Mouse (Mus musculus) limb, embryonic 13.5 days (tissue): Measurements from ENCODE around the gene Tfcp2l1. TPM values are rescaled to one million over a fixed set of nuclear protein-coding genes. Genes with fewer than 3 reads are reported as not detected.

ENCODE experiments used
- ATAC-seq: fragments of 200-750 bp; cut with Nextera tagmentation; 2 replicates; pipeline ENCODE4 v1.8.0; 2017; ENCODE audit warnings: low read depth, moderate number of reproducible peaks, moderate TSS enrichment; ENCODE audit not compliant: low FRiP score
- H3K27ac ChIP-seq: fragments of 300-500 bp; sonication (generic); 2 replicates; pipeline ENCODE4 v1.5.1; 2015; ENCODE audit warnings: inconsistent platforms, mild to moderate bottlenecking, moderate library complexity
- H3K27me3 ChIP-seq: fragments of 300-500 bp; sonication (generic); 2 replicates; pipeline ENCODE4 v1.6.1; 2015; ENCODE audit warnings: mild to moderate bottlenecking, inconsistent platforms
- H3K36me3 ChIP-seq: fragments of 300-500 bp; sonication (generic); 2 replicates; pipeline ENCODE4 v1.6.1; 2015; ENCODE audit warnings: inconsistent platforms, mild to moderate bottlenecking, moderate library complexity
- H3K4me1 ChIP-seq: fragments of 300-500 bp; sonication (generic); 2 replicates; pipeline ENCODE4 v1.6.1; 2015; ENCODE audit warnings: inconsistent platforms
- H3K4me2 ChIP-seq: fragments of 300-500 bp; sonication (generic); replicated peaks from 2 replicates; pipeline ENCODE4 v1.6.1; 2015; ENCODE audit warnings: inconsistent platforms, mild to moderate bottlenecking, moderate library complexity
- H3K4me3 ChIP-seq: fragments of 300-500 bp; sonication (generic); 2 replicates; pipeline ENCODE4 v1.5.1; 2015; ENCODE audit warnings: moderate library complexity, mild to moderate bottlenecking, inconsistent platforms
- H3K9ac ChIP-seq: fragments of 300-500 bp; sonication (generic); 2 replicates; pipeline ENCODE4 v1.6.1; 2015; ENCODE audit warnings: mild to moderate bottlenecking, inconsistent platforms
- H3K9me3 ChIP-seq: fragments of 300-500 bp; sonication (generic); 2 replicates; pipeline ENCODE4 v1.6.1; 2016; ENCODE audit warnings: inconsistent platforms
- WGBS: fragments of 180-500 bp; shearing (Covaris S2); methylation state at CpG from one replicate; pipeline ENCODE4 v1.1.7; 2015; 5-methylcytosine and 5-hydroxymethylcytosine counted together
- polyA plus RNA-seq: library from polyadenylated mRNA; unstranded; fragments of >200 nt; fragmentation: Nextera tagmentation; extraction: Ambion mirVana; gene quantifications from 2 replicates; pipeline ENCODE4 v1.2.1, GENCODE M21; 2015

The Tfcp2l1 gene
- polyA plus RNA-seq, 1 experiment from 2014 or later, result 0.50 TPM

DNA sequence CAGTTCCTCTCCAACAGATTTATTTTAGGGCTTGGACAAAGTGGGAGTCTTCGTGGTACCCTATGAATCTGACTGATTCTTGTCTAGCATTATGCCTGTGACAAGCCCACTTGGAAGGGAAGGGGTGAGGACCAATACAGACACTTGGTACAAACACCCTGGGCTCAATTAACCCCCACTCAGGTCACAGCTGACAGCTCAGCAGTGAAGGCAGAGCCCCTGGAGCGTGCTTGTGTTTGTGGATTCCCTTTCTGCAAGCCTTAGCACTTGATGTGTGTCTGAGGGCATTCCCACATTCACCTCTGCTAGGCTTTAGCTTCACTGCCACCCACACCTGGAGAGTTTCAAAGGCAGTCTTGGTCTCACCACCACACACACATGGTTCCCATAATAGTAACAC lies 1.8 kb upstream of the Tfcp2l1 start:
- Histone ChIP-seq H3K9me3 (no peaks in the 10 kb centered on the region), H3K4me3 (no peak overlapping the region), H3K4me2 (no peak overlapping the region), H3K27me3 (peaks cover 37% of the 10 kb centered on the region), H3K9ac (no peak overlapping the region), H3K27ac (no peak overlapping the region), H3K36me3 (no peaks in the 10 kb centered on the region), H3K4me1 (peaks cover 14% of the 10 kb centered on the region)
- WGBS, result 58% methylated on average over 2 of the region's 2 CpGs
- ATAC-seq, result no peak

DNA sequence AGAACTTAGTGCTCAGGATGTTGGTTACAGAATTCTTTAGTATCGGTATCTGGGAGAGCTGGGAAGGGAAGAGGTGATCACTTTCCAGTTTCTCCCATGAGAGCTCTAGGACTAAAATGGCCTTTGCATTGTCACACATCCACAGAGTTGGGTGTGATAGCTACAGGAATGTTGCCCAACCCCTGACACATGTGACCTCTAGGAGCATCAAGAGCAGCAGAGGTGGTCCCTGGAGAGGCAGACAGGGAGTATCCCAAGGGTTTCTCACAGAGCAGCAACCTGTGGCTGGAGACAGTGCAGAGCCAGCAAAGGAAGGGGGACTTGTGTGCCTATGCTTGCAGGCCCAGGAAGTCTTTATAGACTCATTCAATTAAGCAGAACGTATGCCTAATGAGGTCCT lies 1.3 kb upstream of the Tfcp2l1 start:
- Histone ChIP-seq H3K4me3 (no peak overlapping the region), H3K27me3 (peaks cover 37% of the 10 kb centered on the region), H3K36me3 (no peaks in the 10 kb centered on the region), H3K27ac (no peak overlapping the region), H3K4me1 (peaks cover 14% of the 10 kb centered on the region), H3K4me2 (no peak overlapping the region), H3K9me3 (no peaks in the 10 kb centered on the region), H3K9ac (no peak overlapping the region)
- WGBS, result 68% methylated on average over 2 of the region's 2 CpGs
- no peak for ATAC-seq

DNA sequence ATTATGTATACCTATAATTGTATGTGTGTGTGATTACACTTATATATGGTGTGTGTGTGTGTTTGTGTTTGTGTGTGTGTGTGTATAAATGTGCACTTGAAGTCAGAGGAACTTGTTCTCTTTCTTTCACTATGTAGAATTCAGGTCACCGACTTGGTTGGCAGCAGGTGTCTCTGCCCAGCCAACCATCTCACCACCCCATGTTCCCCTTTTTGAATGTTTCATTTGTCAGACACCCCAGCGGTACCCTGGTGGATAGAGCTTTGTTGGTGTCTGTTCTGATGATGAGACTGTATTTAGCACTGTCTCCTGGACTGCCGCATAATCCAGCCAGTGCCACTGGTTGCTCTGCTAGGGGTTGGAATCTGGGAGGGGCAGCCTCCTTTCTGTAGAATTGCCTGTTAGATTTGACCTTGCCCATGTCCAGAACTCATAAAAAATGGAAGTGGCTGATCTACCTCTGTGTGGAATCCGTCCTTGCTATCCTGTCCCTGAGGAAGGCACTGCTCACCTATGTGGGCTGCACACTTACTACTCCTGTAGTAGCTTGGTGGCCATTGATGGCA lies 5.8 kb downstream of the Tfcp2l1 start:
- Histone ChIP-seq H3K27ac (no peak overlapping the region), H3K4me1 (peaks cover 2% of the 10 kb centered on the region), H3K4me3 (no peak overlapping the region), H3K4me2 (no peak overlapping the region), H3K9me3 (no peaks in the 10 kb centered on the region), H3K27me3 (peaks cover 4% of the 10 kb centered on the region; the same call in 1 of the 2 replicates), H3K36me3 (no peaks in the 10 kb centered on the region), H3K9ac (no peak overlapping the region)
- no peak for ATAC-seq
- 85% methylated on average over 4 of the region's 4 CpGs for WGBS

DNA sequence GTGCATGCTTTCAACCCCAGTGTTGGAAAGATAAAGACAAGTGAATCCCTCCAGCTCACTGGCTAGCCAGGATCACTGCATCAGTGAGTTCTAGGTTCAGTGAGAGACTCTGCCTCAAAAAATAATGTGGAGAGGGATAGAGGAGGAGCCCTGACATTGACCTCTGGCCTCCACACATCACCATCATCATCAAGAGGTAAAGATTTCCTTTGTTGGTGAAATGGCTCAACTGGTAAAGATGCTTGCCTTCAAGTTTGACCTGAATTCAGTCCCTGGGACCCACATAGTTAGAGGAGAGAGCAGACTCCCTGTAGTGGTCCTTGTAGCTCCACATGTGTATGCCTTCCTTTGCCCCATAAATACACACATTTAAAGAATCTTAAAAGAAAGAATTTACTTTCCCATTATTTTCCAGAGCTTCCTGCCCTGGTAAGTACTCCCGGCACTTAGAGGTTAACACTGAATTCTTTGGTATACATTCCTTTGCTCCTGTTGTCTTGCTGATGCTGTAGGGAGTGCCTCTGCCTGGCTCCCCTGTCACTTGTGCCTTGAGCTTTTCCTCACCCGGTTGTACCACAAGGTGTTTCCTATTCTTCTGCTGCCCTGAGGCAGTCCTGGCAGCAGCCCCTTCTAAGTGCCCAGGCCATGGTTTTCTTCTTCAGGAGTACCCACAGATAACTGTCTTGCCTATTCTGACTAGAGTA lies 14.7 kb downstream of the Tfcp2l1 start:
- no peaks in the 10 kb centered on the region for H3K27me3 ChIP-seq
- 73% methylated on average over 2 of the region's 2 CpGs for WGBS
- no peak for ATAC-seq
- no peak overlapping the region for H3K27ac ChIP-seq
- no peak overlapping the region for H3K4me3 ChIP-seq
- no peak overlapping the region for H3K9ac ChIP-seq
- H3K4me2 ChIP-seq, result no peak overlapping the region
- H3K4me1 ChIP-seq, result no peaks in the 10 kb centered on the region
- H3K9me3 ChIP-seq, result no peaks in the 10 kb centered on the region
- no peaks in the 10 kb centered on the region for H3K36me3 ChIP-seq

DNA sequence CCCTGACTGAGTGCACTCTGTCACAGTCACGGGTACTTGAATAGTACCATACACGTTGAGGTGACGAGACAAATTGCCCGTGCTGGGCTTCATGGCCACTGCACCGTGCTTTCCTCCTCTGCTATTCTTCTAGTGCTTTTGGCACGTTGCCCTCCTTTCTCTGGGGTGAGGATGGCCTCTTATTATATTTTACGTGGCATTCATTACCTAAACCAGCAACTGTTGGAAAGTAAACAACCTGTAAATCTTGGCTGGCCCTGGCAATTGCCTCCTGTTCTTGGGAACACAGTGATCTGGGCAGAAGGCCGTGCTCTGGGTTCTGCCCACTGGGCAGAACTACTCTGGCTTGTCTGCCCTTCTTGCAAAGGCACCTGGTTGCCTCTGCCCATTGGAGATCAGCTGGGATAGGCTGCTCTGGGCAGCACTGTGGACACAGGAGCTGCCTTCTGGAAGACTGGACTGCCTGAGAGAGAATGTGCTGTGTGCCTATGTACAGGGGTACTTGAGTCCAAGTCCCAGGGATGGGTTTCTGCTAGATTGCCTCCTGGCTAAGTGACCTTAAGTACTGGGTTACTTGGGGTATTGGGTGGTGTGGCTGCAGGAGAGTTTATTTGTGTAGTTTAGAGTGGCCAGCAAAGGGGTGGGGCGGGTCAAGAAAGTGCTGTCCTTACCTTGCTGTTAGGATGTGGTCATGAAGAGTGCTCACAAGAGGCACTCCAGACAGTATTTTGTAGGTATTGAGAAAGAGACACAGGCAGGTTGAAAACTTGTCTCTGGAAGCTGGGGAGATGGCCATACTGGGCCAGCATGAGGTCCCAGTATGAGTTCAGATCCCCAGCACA lies 15.6 kb downstream of the Tfcp2l1 start:
- Histone ChIP-seq H3K27ac (no peak overlapping the region), H3K4me3 (no peak overlapping the region), H3K4me2 (no peak overlapping the region), H3K4me1 (no peaks in the 10 kb centered on the region), H3K27me3 (no peaks in the 10 kb centered on the region), H3K9ac (no peak overlapping the region), H3K36me3 (no peaks in the 10 kb centered on the region), H3K9me3 (no peaks in the 10 kb centered on the region)
- no peak for ATAC-seq
- WGBS, result 62% methylated on average over 9 of the region's 9 CpGs

DNA sequence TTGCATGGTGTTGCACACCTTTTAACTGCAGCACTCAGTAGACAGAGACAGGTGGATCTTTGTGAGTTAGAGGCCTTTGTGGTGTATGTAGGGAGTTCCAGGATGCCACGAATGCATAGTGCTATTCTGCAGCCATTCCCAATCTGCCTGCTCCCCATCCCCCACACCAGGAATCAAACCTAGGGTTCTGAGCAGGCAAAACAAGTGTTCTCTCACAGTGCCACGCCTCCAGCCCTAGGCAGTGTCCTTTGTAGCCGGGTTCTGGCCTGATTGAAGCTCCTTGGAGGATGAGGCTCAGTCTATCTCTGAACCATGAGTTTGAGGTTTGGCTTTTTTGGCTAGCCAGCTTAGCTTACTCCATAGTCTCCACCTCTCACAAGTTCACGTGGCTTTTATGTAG lies 18.0 kb downstream of the Tfcp2l1 start:
- ATAC-seq, result no peak
- Histone ChIP-seq H3K4me2 (no peak overlapping the region), H3K27me3 (no peaks in the 10 kb centered on the region), H3K9me3 (no peaks in the 10 kb centered on the region), H3K36me3 (no peaks in the 10 kb centered on the region), H3K9ac (no peak overlapping the region), H3K4me3 (no peak overlapping the region), H3K27ac (no peak overlapping the region), H3K4me1 (no peaks in the 10 kb centered on the region)
- WGBS, result 63% methylated on average over 4 of the region's 4 CpGs

DNA sequence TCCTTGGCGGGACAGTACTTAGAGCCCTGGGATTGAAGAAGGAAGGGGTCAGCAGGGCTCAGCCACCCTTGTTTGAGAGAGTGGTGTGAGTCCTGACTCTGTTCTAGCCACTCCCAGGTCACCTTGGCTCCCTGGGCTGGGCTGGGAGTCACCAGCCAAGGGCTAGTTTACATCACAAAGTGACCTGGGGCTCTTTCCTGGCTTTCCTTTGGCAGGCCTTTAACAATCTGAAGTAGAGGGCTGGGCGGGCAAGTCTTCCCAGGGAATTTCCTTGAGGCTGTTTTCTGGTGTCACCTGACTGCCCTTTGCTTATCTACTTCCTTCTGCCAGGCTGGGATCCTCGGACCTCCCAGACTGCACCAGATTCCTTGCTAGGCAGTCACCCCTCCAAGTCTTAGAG lies 20.3 kb downstream of the Tfcp2l1 start:
- WGBS, result 5% methylated on average over 3 of the region's 3 CpGs
- no peaks in the 10 kb centered on the region for H3K36me3 ChIP-seq
- H3K4me1 ChIP-seq, result no peaks in the 10 kb centered on the region
- H3K9me3 ChIP-seq, result no peaks in the 10 kb centered on the region
- H3K4me3 ChIP-seq, result no peak overlapping the region
- no peak for ATAC-seq
- no peak overlapping the region for H3K4me2 ChIP-seq
- H3K27ac ChIP-seq, result no peak overlapping the region
- no peak overlapping the region for H3K9ac ChIP-seq
- H3K27me3 ChIP-seq, result no peaks in the 10 kb centered on the region

DNA sequence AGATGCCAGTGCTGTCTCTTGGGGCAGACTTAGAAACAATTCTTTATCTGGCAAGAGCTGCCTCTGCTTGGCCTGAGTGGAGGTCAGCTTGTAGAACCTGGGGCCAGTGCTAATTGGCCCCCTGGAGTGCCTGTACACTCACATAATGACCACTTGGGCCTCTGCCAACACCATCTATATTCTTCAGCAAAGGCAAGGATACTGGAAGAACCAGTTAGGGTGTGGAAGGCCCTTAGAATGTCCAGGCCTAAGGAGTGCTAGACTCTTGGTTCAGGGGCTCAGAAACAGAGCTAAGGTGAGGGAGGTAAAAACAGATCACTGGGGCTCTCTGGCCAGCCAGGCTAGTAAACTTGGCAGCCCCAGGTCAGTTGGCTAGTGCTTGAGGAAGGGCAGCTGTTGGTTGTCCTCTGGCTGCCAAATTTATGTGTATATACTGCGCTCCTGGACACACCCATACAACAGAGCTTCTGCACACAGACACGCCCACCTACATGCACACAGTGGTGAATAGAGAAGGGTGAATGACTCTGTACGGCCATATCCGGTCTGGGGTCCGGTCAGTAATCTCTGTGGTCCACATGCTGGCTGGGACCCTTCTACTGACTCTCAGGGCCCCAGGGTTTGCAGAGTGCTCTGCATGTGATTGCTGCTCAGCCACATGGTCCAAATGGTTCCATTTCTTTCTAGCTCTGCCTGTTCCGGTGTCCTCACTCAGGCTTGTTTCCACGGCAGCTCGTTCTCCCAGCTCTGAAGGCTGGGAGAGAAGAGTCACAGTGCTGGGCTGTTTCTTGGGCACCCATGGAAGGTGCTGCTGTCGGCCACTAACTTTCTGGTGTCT lies 22.4 kb downstream of the Tfcp2l1 start:
- no peak overlapping the region for H3K4me3 ChIP-seq
- WGBS, result 74% methylated on average over 9 of the region's 9 CpGs
- no peak overlapping the region for H3K4me2 ChIP-seq
- no peaks in the 10 kb centered on the region for H3K36me3 ChIP-seq
- H3K27me3 ChIP-seq, result no peaks in the 10 kb centered on the region
- H3K27ac ChIP-seq, result no peak overlapping the region
- H3K9ac ChIP-seq, result no peak overlapping the region
- H3K9me3 ChIP-seq, result no peaks in the 10 kb centered on the region
- no peak; the same call in 1 of the 2 replicates for ATAC-seq
- no peaks in the 10 kb centered on the region for H3K4me1 ChIP-seq

DNA sequence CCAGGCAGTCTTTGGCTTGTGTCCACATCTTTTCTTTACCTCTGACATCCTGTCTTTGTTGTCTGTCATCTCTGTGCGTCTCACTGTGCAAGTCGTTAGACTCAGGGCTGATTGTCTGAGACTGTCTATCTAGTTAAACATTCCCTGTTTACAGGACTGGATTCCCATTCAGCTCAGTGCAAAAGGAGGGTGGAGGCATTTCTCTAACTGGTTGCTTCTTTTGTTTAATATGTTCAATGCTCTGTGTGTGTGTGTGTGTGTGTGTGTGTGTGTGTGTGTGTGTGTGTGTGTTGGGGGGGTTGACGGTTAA lies 23.0 kb downstream of the Tfcp2l1 start:
- Histone ChIP-seq H3K27ac (no peak overlapping the region), H3K27me3 (no peaks in the 10 kb centered on the region), H3K4me2 (no peak overlapping the region), H3K36me3 (no peaks in the 10 kb centered on the region), H3K4me3 (no peak overlapping the region), H3K9me3 (no peaks in the 10 kb centered on the region), H3K4me1 (no peaks in the 10 kb centered on the region), H3K9ac (no peak overlapping the region)
- ATAC-seq, result no peak
- WGBS, result 71% methylated on average over 3 of the region's 3 CpGs

DNA sequence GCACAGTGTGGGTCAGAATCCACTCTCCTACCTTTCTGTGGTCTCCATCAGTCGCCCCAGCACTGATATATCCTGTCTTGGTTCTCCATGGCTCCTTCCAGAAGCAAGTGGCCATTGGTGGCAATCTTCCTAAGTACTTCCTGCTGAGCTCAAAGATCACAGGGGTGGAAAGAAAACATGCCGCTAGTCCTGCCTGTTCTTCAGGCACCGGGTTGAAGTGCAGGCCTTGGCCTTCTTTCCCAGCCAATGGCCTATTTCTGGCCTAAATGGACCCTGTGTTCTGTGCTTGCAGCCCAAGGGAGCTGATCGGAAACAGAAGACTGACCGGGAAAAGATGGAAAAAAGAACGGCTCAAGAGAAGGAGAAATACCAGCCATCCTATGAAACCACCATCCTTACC lies 31.0 kb downstream of the Tfcp2l1 start:
- Histone ChIP-seq H3K27ac (no peak overlapping the region), H3K4me3 (no peak overlapping the region), H3K9me3 (no peaks in the 10 kb centered on the region), H3K27me3 (no peaks in the 10 kb centered on the region), H3K4me1 (no peaks in the 10 kb centered on the region), H3K36me3 (no peaks in the 10 kb centered on the region), H3K9ac (no peak overlapping the region), H3K4me2 (no peak overlapping the region)
- WGBS, result 75% methylated on average over 6 of the region's 6 CpGs
- ATAC-seq, result no peak

DNA sequence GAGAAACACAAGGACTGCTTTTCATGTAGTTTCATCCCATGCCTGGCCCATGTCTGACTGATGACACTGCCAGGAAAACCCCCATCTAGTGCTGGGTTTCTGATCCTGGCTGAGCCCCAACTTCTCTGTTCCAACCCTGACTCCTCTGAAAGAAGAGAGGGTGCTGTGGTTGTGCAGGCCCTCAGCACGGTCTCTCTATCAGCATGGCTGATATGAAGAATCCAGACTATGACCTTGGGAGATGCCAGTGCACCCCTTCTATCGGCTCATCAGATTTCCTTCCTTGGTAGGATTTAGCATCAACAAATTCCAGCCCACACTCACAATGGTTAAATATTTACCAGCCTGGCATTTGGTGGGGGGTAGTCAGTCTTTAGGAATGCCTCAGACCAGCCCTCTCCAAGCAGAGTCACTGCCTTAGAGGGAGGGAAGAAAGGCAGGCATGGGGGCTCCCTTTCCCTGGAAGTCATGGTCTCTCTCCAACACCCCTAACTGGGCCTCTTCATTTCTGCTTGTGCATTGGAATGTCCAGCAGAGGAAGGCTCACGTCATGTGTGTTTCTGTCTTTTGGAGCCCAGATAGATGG lies 33.2 kb downstream of the Tfcp2l1 start:
- Histone ChIP-seq H3K36me3 (no peaks in the 10 kb centered on the region), H3K4me1 (no peaks in the 10 kb centered on the region), H3K27ac (no peak overlapping the region), H3K27me3 (no peaks in the 10 kb centered on the region), H3K4me2 (no peak overlapping the region), H3K9me3 (no peaks in the 10 kb centered on the region), H3K4me3 (no peak overlapping the region), H3K9ac (no peak overlapping the region)
- no peak for ATAC-seq
- WGBS, result 73% methylated on average over 3 of the region's 3 CpGs

DNA sequence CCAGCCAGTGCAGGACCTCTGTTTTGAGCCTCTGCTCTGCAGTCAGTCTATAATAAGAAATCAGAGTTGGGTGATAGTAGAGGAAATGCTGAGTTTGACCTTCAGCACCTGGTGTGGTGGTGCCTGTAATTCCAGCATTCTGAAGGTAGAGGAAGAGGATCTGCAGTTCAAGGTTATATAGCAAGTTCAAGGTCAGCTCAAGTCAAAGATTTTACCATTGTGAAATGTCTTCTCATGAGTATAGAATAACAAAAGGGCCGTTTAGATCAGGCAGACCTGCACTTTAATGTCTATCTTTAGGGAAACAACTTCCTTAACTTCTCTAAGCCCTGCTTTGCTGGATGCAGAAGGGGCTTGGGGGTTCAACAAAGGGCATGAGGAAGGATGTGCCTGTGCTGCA lies 35.3 kb downstream of the Tfcp2l1 start:
- Histone ChIP-seq H3K4me3 (no peak overlapping the region), H3K9ac (no peak overlapping the region), H3K27ac (no peak overlapping the region), H3K4me1 (no peaks in the 10 kb centered on the region), H3K4me2 (no peak overlapping the region), H3K27me3 (no peaks in the 10 kb centered on the region), H3K36me3 (no peaks in the 10 kb centered on the region), H3K9me3 (no peaks in the 10 kb centered on the region)
- 53% methylated on average over 1 of the region's 1 CpGs for WGBS
- ATAC-seq, result no peak
